Mouse (Mus musculus) bone marrow, adult 2 months (tissue): ENCODE results near the gene Fcna. TPM values are rescaled to one million over a fixed set of nuclear protein-coding genes. Genes with fewer than 3 reads are reported as not detected.

Experiments
- H3K27ac ChIP-seq: fragments of 200-500 bp; 2 replicates; pipeline ENCODE4 v1.5.1; 2012; ENCODE audit warnings: low read depth, mild to moderate bottlenecking, control low read depth, inconsistent platforms, low read length; ENCODE audit not compliant: control insufficient read depth, poor library complexity, insufficient read depth
- H3K4me1 ChIP-seq: fragments of 200-500 bp; 2 replicates; pipeline ENCODE4 v1.6.1; 2011; ENCODE audit warnings: low read length; ENCODE audit not compliant: control insufficient read depth, insufficient read depth
- H3K4me3 ChIP-seq: fragments of 200-500 bp; replicated peaks from 2 replicates; pipeline ENCODE3; 2011; ENCODE audit warnings: mild to moderate bottlenecking, low read depth, low read length, control low read depth; ENCODE audit not compliant: control insufficient read depth
- CTCF ChIP-seq: fragments of 200-500 bp; IDR thresholded peaks from 2 replicates; pipeline ENCODE4 v1.5.1; 2011; ENCODE audit warnings: low read length, control low read depth; ENCODE audit not compliant: control insufficient read depth, insufficient read depth
- POLR2A ChIP-seq: fragments of 200-500 bp; IDR thresholded peaks from 2 replicates; pipeline ENCODE4 v1.6.1; 2011; ENCODE audit warnings: low read depth, mild to moderate bottlenecking, control low read depth, low read length, borderline replicate concordance; ENCODE audit not compliant: control insufficient read depth
- whole genome bisulfite sequencing: fragments of 180-500 bp; shearing (Covaris S2); methylation state at CpG from one replicate; pipeline ENCODE4 v1.1.7; 2018; 5-methylcytosine and 5-hydroxymethylcytosine counted together
- polyA plus RNA-seq: library from polyadenylated mRNA; stranded (reverse); fragments of >200 nt; gene quantifications from 2 replicates; pipeline ENCODE4 v1.2.4, GENCODE M21; 2011; ENCODE audit warnings: low replicate concordance; ENCODE audit not compliant: missing spikeins, insufficient read depth, insufficient read length

Gene Fcna
- polyA plus RNA-seq, 1 experiment = 28.0 TPM

GRCm38 (mm10) chr2:25602526-25602925, 25.3 kb downstream of the Fcna start:
- H3K4me3 ChIP-seq = no peak overlapping the region
- 88% methylated on average over 5 of the region's 5 CpGs for WGBS
- TF ChIP-seq POLR2A (no peak), CTCF (no peak)

GRCm38 (mm10) chr2:25600037-25600436, 27.8 kb downstream of the Fcna start:
- Histone ChIP-seq H3K4me1 (no peaks in the 10 kb centered on the region), H3K27ac (no peak overlapping the region), H3K4me3 (no peak overlapping the region)
- 86% methylated on average over 2 of the region's 2 CpGs for WGBS
- no peak for TF ChIP-seq POLR2A
- no peak for TF ChIP-seq CTCF

More at GRCm38 (mm10) chr2:25602526-25602925, 25.3 kb downstream of the Fcna start:
- Histone ChIP-seq H3K4me1 (no peaks in the 10 kb centered on the region), H3K27ac (no peak overlapping the region)

GRCm38 (mm10) chr2:25598749-25599148, 29.1 kb downstream of the Fcna start:
- TF ChIP-seq CTCF (no peak), POLR2A (no peak)
- Histone ChIP-seq H3K4me3 (no peak overlapping the region), H3K4me1 (no peaks in the 10 kb centered on the region), H3K27ac (no peak overlapping the region)
- 80% methylated on average over 1 of the region's 1 CpGs for WGBS

- 92% methylated on average over 5 of the region's 5 CpGs for WGBS
- Histone ChIP-seq H3K27ac (no peak overlapping the region), H3K4me3 (no peak overlapping the region), H3K4me1 (no peaks in the 10 kb centered on the region; the same call in 1 of the 2 replicates)
- TF ChIP-seq CTCF (no peak), POLR2A (no peak)
Measured at GRCm38 (mm10) chr2:25596765-25597510, 30.9 kb downstream of the Fcna start.

DNA sequence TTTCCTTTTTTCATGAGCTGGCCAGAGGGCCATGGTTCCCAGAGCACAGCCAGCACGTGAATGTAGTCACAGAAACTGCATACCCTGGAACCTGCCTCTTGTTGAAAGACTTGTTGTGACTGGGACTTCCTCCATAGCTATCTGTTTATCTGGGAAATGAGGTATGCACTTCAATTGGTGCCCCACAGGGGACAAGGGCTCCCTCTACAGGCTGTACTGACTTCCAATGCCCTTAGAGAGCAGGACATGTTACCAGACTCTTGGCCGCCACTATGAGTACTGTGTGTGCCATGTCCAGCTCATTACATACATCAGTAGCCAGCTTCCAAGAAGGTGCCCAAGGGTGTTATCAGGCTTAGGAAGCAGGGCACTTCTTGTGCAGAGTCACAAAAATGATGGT, 36.0 kb downstream of the Fcna start:
- TF ChIP-seq POLR2A (no peak), CTCF (peak; percentile 53)
- WGBS = 64% methylated on average over 2 of the region's 2 CpGs
- no peak overlapping the region for H3K4me3 ChIP-seq
- H3K27ac ChIP-seq = no peak overlapping the region
- H3K4me1 ChIP-seq = no peaks in the 10 kb centered on the region; the same call in 1 of the 2 replicates

GRCm38 (mm10) chr2:25588227-25588907, 39.5 kb downstream of the Fcna start:
- H3K4me1 ChIP-seq = no peaks in the 10 kb centered on the region; the same call in 1 of the 2 replicates
- WGBS = 80% methylated on average over 8 of the region's 8 CpGs
- H3K27ac ChIP-seq = no peak overlapping the region
- H3K4me3 ChIP-seq = no peak overlapping the region
- TF ChIP-seq POLR2A (no peak), CTCF (no peak)

DNA sequence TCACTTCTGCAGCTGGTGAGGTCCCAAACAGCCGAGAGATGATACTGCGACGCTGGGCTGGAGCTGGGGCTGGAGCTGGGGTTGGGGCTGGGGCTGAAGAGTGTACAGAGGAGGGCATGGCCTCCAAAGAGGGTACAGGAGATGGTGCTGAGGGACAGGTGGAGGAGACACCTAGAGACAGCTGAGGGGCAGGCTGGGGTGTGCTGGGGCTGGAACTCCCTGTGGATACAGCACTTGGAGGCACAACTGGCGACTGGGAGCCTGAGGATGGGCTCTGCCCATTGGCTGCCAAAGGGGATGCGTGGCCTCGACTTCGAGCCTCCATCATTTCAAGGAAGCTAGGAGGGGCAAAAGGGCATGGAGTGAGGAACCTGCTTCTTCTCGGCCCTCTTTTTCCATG, 40.5 kb downstream of the Fcna start:
- WGBS = 85% methylated on average over 8 of the region's 8 CpGs
- Histone ChIP-seq H3K4me1 (no peaks in the 10 kb centered on the region), H3K4me3 (no peak overlapping the region), H3K27ac (no peak overlapping the region)
- TF ChIP-seq CTCF (no peak), POLR2A (no peak)

- 67% methylated on average over 3 of the region's 3 CpGs for WGBS
- no peak overlapping the region for H3K27ac ChIP-seq
- no peak overlapping the region for H3K4me3 ChIP-seq
- TF ChIP-seq CTCF (no peak), POLR2A (no peak)
- no peaks in the 10 kb centered on the region for H3K4me1 ChIP-seq
Measured at GRCm38 (mm10) chr2:25585601-25586000, 42.2 kb downstream of the Fcna start.
